Mouse (Mus musculus): ENCODE data around the gene Agbl1.

Agbl1 gene

GRCm38 (mm10) chr7:76921671-76922070 lies 692.0 kb downstream of the Agbl1 start:
- in situ Hi-C loops (cut with MboI, MseI) = no loop called here

GRCm38 (mm10) chr7:76935219-76935618 lies 705.5 kb downstream of the Agbl1 start:
- in situ Hi-C loops (cut with MboI, MseI) = no loop called here

GRCm38 (mm10) chr7:76941531-76941930 lies 711.8 kb downstream of the Agbl1 start:
- in situ Hi-C loops (cut with MboI, MseI) = loop anchor here (5.0 to 10.0 kb wide), 3 partner anchors 554 to 1027 kb away; no protein-coding TSS in a partner anchor

GRCm38 (mm10) chr7:76971334-76971733 lies 741.6 kb downstream of the Agbl1 start:
- in situ Hi-C loops (cut with MboI, MseI) = no loop called here

GRCm38 (mm10) chr7:77009571-77009970 lies 779.9 kb downstream of the Agbl1 start:
- in situ Hi-C loops (cut with MboI, MseI) = no loop called here

GRCm38 (mm10) chr7:77029019-77029418 lies 799.3 kb downstream of the Agbl1 start:
- in situ Hi-C loops (cut with MboI, MseI) = no loop called here

GRCm38 (mm10) chr7:77076033-77076432 lies 846.3 kb downstream of the Agbl1 start:
- in situ Hi-C loops (cut with MboI, MseI) = no loop called here

GRCm38 (mm10) chr7:77087266-77087665 lies 857.6 kb downstream of the Agbl1 start:
- in situ Hi-C loops (cut with MboI, MseI) = no loop called here

GRCm38 (mm10) chr7:77095153-77095552 lies 865.5 kb downstream of the Agbl1 start:
- in situ Hi-C loops (cut with MboI, MseI) = no loop called here

- in situ Hi-C loops (cut with MboI, MseI) = no loop called here
These were observed 884.3 kb downstream of the Agbl1 start for GRCm38 (mm10) chr7:77114021-77114420.

- in situ Hi-C loops (cut with MboI, MseI) = no loop called here
These were observed 899.4 kb downstream of the Agbl1 start for GRCm38 (mm10) chr7:77129045-77129444.

- in situ Hi-C loops (cut with MboI, MseI) = no loop called here
These were observed 902.3 kb downstream of the Agbl1 start for GRCm38 (mm10) chr7:77131950-77132349.

- in situ Hi-C loops (cut with MboI, MseI) = no loop called here
These were observed 903.1 kb downstream of the Agbl1 start for GRCm38 (mm10) chr7:77132615-77133420.

- in situ Hi-C loops (cut with MboI, MseI) = no loop called here
These were observed 905.2 kb downstream of the Agbl1 start for GRCm38 (mm10) chr7:77134860-77135259.

- in situ Hi-C loops (cut with MboI, MseI) = no loop called here
These were observed 909.0 kb downstream of the Agbl1 start for GRCm38 (mm10) chr7:77138707-77139106.

- in situ Hi-C loops (cut with MboI, MseI) = no loop called here
These were observed 917.8 kb downstream of the Agbl1 start for GRCm38 (mm10) chr7:77147527-77147926.

GRCm38 (mm10) chr7:77148820-77149219 lies 919.1 kb downstream of the Agbl1 start:
- in situ Hi-C loops (cut with MboI, MseI) = no loop called here

GRCm38 (mm10) chr7:77149846-77150245 lies 920.2 kb downstream of the Agbl1 start:
- in situ Hi-C loops (cut with MboI, MseI) = no loop called here

GRCm38 (mm10) chr7:77152393-77152792 lies 922.7 kb downstream of the Agbl1 start:
- in situ Hi-C loops (cut with MboI, MseI) = no loop called here

GRCm38 (mm10) chr7:77152909-77153308 lies 923.2 kb downstream of the Agbl1 start:
- in situ Hi-C loops (cut with MboI, MseI) = no loop called here

- in situ Hi-C loops (cut with MboI, MseI) = no loop called here
These were observed 935.2 kb downstream of the Agbl1 start for GRCm38 (mm10) chr7:77164921-77165320.
